Mouse (Mus musculus) intestine, postnatal 0 days (tissue): Measurements from ENCODE around the gene Zfp652. TPM values are rescaled to one million over a fixed set of nuclear protein-coding genes. Genes with fewer than 3 reads are reported as not detected.
A peak's percentile ranks its signal among the peaks of the same experiment; 100 is the strongest.

Experiments used
- ATAC-seq: fragments of 200-750 bp; cut with Nextera tagmentation; 2 replicates; pipeline ENCODE4 v1.8.0; 2017; ENCODE audit warnings: mild to moderate bottlenecking, moderate TSS enrichment, moderate library complexity
- H3K27ac ChIP-seq: fragments of 300-500 bp; sonication (generic); 2 replicates; pipeline ENCODE4 v1.5.1; 2014; ENCODE audit warnings: mild to moderate bottlenecking, low read depth, low read length, moderate library complexity
- H3K27me3 ChIP-seq: fragments of 300-500 bp; sonication (generic); replicated peaks from 2 replicates; pipeline ENCODE4 v1.6.1; 2014; ENCODE audit warnings: low read length, mixed read lengths; ENCODE audit not compliant: control insufficient read depth, insufficient read depth
- H3K36me3 ChIP-seq: fragments of 300-500 bp; sonication (generic); 2 replicates; pipeline ENCODE4 v1.6.1; 2014; ENCODE audit warnings: mild to moderate bottlenecking, moderate library complexity; ENCODE audit not compliant: control insufficient read depth, insufficient read depth
- H3K4me1 ChIP-seq: fragments of 300-500 bp; sonication (generic); replicated peaks from 2 replicates; pipeline ENCODE4 v1.6.1; 2014; ENCODE audit warnings: antibody characterized with exemption, low read length, mixed read lengths; ENCODE audit not compliant: control insufficient read depth, insufficient read depth
- H3K4me2 ChIP-seq: fragments of 300-500 bp; sonication (generic); replicated peaks from 2 replicates; pipeline ENCODE4 v1.6.1; 2014; ENCODE audit warnings: low read depth, mild to moderate bottlenecking, moderate library complexity
- H3K4me3 ChIP-seq: fragments of 300-500 bp; sonication (generic); 2 replicates; pipeline ENCODE4 v1.5.1; 2014; ENCODE audit warnings: low read depth, low read length
- H3K9ac ChIP-seq: fragments of 300-500 bp; sonication (generic); 2 replicates; pipeline ENCODE4 v1.6.1; 2014; ENCODE audit warnings: mild to moderate bottlenecking, low read depth, low read length
- H3K9me3 ChIP-seq: fragments of 300-500 bp; sonication (generic); 2 replicates; pipeline ENCODE4 v1.6.1; 2016; ENCODE audit warnings: mixed run types; ENCODE audit not compliant: control insufficient read depth
- CTCF ChIP-seq: sonication (generic); IDR thresholded peaks from 2 replicates; pipeline ENCODE4 v1.5.1; 2016; ENCODE audit warnings: low read depth, mild to moderate bottlenecking, control low read depth, antibody characterized with exemption, moderate library complexity
- WGBS: fragments of 180-500 bp; shearing (Covaris S2); extraction: QIAGEN DNeasy Blood & Tissue Kit; methylation state at CpG from one replicate; pipeline ENCODE4 v1.1.7; 2014; 5-methylcytosine and 5-hydroxymethylcytosine counted together
- polyA plus RNA-seq: library from polyadenylated mRNA; unstranded; fragments of >200 nt; fragmentation: Nextera tagmentation; extraction: Ambion mirVana; gene quantifications from 2 replicates; pipeline ENCODE4 v1.2.1, GENCODE M21; 2015

The Zfp652 gene
- polyA plus RNA-seq, 1 experiment from 2014 or later, result 7.9 TPM

- no peak overlapping the region for H3K4me2 ChIP-seq
Measured at GRCm38 (mm10) chr11:95814101-95814500, 101.6 kb downstream of the Zfp652 start.

GRCm38 (mm10) chr11:95814857-95815256, 102.4 kb downstream of the Zfp652 start:
- Histone ChIP-seq H3K9me3 (no peaks in the 10 kb centered on the region), H3K4me2 (no peak overlapping the region), H3K9ac (no peak overlapping the region), H3K4me3 (no peak overlapping the region), H3K4me1 (no peaks in the 10 kb centered on the region), H3K27ac (no peak overlapping the region), H3K36me3 (no peaks in the 10 kb centered on the region), H3K27me3 (no peaks in the 10 kb centered on the region)
- TF ChIP-seq CTCF, result no peak
- ATAC-seq, result no peak
- 75% methylated on average over 5 of the region's 5 CpGs for WGBS

More at GRCm38 (mm10) chr11:95814101-95814500, 101.6 kb downstream of the Zfp652 start:
- no peak for ATAC-seq
- H3K9ac ChIP-seq, result no peak overlapping the region
- H3K4me3 ChIP-seq, result no peak overlapping the region
- no peaks in the 10 kb centered on the region for H3K27me3 ChIP-seq
- H3K36me3 ChIP-seq, result no peaks in the 10 kb centered on the region
- H3K9me3 ChIP-seq, result no peaks in the 10 kb centered on the region
- no peak for TF ChIP-seq CTCF
- H3K4me1 ChIP-seq, result no peaks in the 10 kb centered on the region
- H3K27ac ChIP-seq, result no peak overlapping the region
- WGBS, result 89% methylated on average over 2 of the region's 2 CpGs

GRCm38 (mm10) chr11:95815412-95815811, 102.9 kb downstream of the Zfp652 start:
- H3K4me1 ChIP-seq, result no peaks in the 10 kb centered on the region
- no peaks in the 10 kb centered on the region for H3K9me3 ChIP-seq
- 64% methylated on average over 9 of the region's 9 CpGs for WGBS
- no peaks in the 10 kb centered on the region for H3K27me3 ChIP-seq
- ATAC-seq, result no peak
- no peak overlapping the region for H3K4me2 ChIP-seq
- TF ChIP-seq CTCF, result no peak
- H3K36me3 ChIP-seq, result no peaks in the 10 kb centered on the region
- H3K4me3 ChIP-seq, result no peak overlapping the region
- no peak overlapping the region for H3K9ac ChIP-seq
- no peak overlapping the region for H3K27ac ChIP-seq

GRCm38 (mm10) chr11:95819138-95819537, 106.7 kb downstream of the Zfp652 start:
- Histone ChIP-seq H3K4me2 (no peak overlapping the region), H3K9ac (no peak overlapping the region), H3K4me3 (no peak overlapping the region), H3K36me3 (no peaks in the 10 kb centered on the region), H3K9me3 (no peaks in the 10 kb centered on the region), H3K27me3 (no peaks in the 10 kb centered on the region), H3K27ac (no peak overlapping the region), H3K4me1 (no peaks in the 10 kb centered on the region)
- WGBS, result 59% methylated on average over 8 of the region's 8 CpGs
- ATAC-seq, result 0 out of 2 replicates have a peak, but pooled peaks have one; percentile 22
- no peak for TF ChIP-seq CTCF

- H3K4me1 ChIP-seq, result no peaks in the 10 kb centered on the region
- TF ChIP-seq CTCF, result no peak
- H3K9ac ChIP-seq, result no peak overlapping the region
- H3K4me2 ChIP-seq, result no peak overlapping the region
- 61% methylated on average over 3 of the region's 3 CpGs for WGBS
- ATAC-seq, result peak; percentile 8; the same call in 1 of the 2 replicates
- H3K36me3 ChIP-seq, result no peaks in the 10 kb centered on the region
- H3K4me3 ChIP-seq, result no peak overlapping the region
- no peaks in the 10 kb centered on the region for H3K27me3 ChIP-seq
- H3K9me3 ChIP-seq, result no peaks in the 10 kb centered on the region
- no peak overlapping the region for H3K27ac ChIP-seq
Measured at GRCm38 (mm10) chr11:95821511-95821910, 109.0 kb downstream of the Zfp652 start.

- Histone ChIP-seq H3K4me1 (0 out of 2 replicates have a peak, but pooled peaks cover 3% of the 10 kb centered on the region), H3K4me2 (no peak overlapping the region), H3K27me3 (no peaks in the 10 kb centered on the region), H3K4me3 (no peak overlapping the region), H3K9me3 (no peaks in the 10 kb centered on the region), H3K9ac (no peak overlapping the region), H3K36me3 (no peaks in the 10 kb centered on the region), H3K27ac (no peak overlapping the region)
- WGBS, result 96% methylated on average over 4 of the region's 4 CpGs
- no peak for TF ChIP-seq CTCF
- no peak for ATAC-seq
Measured at GRCm38 (mm10) chr11:95822437-95822836, 110.0 kb downstream of the Zfp652 start.
